Mouse (Mus musculus) C2C12 (cell line): ENCODE results near the gene Gm9508. TPM values are rescaled to one million over a fixed set of nuclear protein-coding genes. Genes with fewer than 3 reads are reported as not detected.

Experiments used
- H3K27me3 ChIP-seq: one replicate; pipeline ENCODE4 v1.6.1; 2011; ENCODE audit not compliant: control insufficient read depth, insufficient read depth, insufficient read length
- H3K36me3 ChIP-seq: one replicate; pipeline ENCODE4 v1.6.1; 2011; ENCODE audit not compliant: control insufficient read depth, insufficient read depth
- H3K4me3 ChIP-seq: one replicate; pipeline ENCODE4 v1.5.1; 2011; ENCODE audit warnings: mild to moderate bottlenecking, control low read depth; ENCODE audit not compliant: poor library complexity, insufficient read depth, severe bottlenecking
- H3K79me2 ChIP-seq: one replicate; pipeline ENCODE4 v1.6.1; 2011; ENCODE audit not compliant: control insufficient read depth, insufficient read depth
- H3K79me3 ChIP-seq: one replicate; pipeline ENCODE4 v1.6.1; 2011; ENCODE audit warnings: low read depth, control low read depth
- H3ac ChIP-seq: one replicate; pipeline ENCODE3; 2011; ENCODE audit warnings: low read depth; ENCODE audit not compliant: control insufficient read depth, insufficient read length
- CEBPB ChIP-seq: IDR thresholded peaks from one replicate; pipeline ENCODE4 v1.6.1; 2011; ENCODE audit warnings: low read depth, mild to moderate bottlenecking, control low read depth, moderate library complexity
- CTCF ChIP-seq: IDR thresholded peaks from one replicate; pipeline ENCODE4 v1.5.1; 2011; ENCODE audit not compliant: control insufficient read depth, insufficient read depth, insufficient read length
- FOSL1 ChIP-seq: IDR thresholded peaks from one replicate; pipeline ENCODE4 v1.8.0; 2011; ENCODE audit warnings: mild to moderate bottlenecking, low read length; ENCODE audit not compliant: poor library complexity, insufficient read depth, severe bottlenecking
- MAX ChIP-seq: IDR thresholded peaks from one replicate; pipeline ENCODE4 v1.6.1; 2011; ENCODE audit warnings: mild to moderate bottlenecking, control low read depth
- MYOD1 ChIP-seq: IDR thresholded peaks from one replicate; pipeline ENCODE4 v1.6.1; 2011; ENCODE audit warnings: low read depth; ENCODE audit not compliant: control insufficient read depth, insufficient read length
- MYOG ChIP-seq: IDR thresholded peaks from one replicate; pipeline ENCODE4 v1.6.1; 2011; ENCODE audit not compliant: control insufficient read depth, insufficient read length; ENCODE audit errors: extremely low read depth
- USF1 ChIP-seq: IDR thresholded peaks from one replicate; pipeline ENCODE4 v1.6.1; 2011; ENCODE audit warnings: low read depth, mild to moderate bottlenecking, control low read depth, moderate library complexity
- polyA plus RNA-seq: library from polyadenylated mRNA; unstranded; fragments of >200 nt; fragmentation: generic; extraction: Trizol; gene quantifications from one replicate; pipeline ENCODE4 v1.2.1, GENCODE M21; 2012; ENCODE audit warnings: missing spikeins

The Gm9508 gene
- polyA plus RNA-seq, 1 experiment: not detected

GRCm38 (mm10) chr10:77677562-77677961 lies 19.5 kb downstream of the Gm9508 start:
- H3K79me3 ChIP-seq: no peaks in the 10 kb centered on the region
- no peak overlapping the region for H3K4me3 ChIP-seq
- no peak for TF ChIP-seq USF1
- TF ChIP-seq MYOD1: no peak
- TF ChIP-seq FOSL1: no peak
- TF ChIP-seq CTCF: no peak
- no peak for TF ChIP-seq MAX
- peaks cover 49% of the 10 kb centered on the region for H3K27me3 ChIP-seq
- no peaks in the 10 kb centered on the region for H3K36me3 ChIP-seq
- H3K79me2 ChIP-seq: no peaks in the 10 kb centered on the region
- H3ac ChIP-seq: no peak overlapping the region

GRCm38 (mm10) chr10:77673765-77674164 lies 23.3 kb downstream of the Gm9508 start:
- no peaks in the 10 kb centered on the region for H3K36me3 ChIP-seq
- no peaks in the 10 kb centered on the region for H3K79me3 ChIP-seq
- TF ChIP-seq CEBPB: no peak
- TF ChIP-seq CTCF: no peak
- no peak for TF ChIP-seq MAX
- TF ChIP-seq FOSL1: no peak
- TF ChIP-seq MYOD1: no peak
- no peak for TF ChIP-seq MYOG
- TF ChIP-seq USF1: no peak
- peaks cover 31% of the 10 kb centered on the region for H3K27me3 ChIP-seq
- no peak overlapping the region for H3ac ChIP-seq
- no peak overlapping the region for H3K4me3 ChIP-seq
- no peaks in the 10 kb centered on the region for H3K79me2 ChIP-seq

DNA sequence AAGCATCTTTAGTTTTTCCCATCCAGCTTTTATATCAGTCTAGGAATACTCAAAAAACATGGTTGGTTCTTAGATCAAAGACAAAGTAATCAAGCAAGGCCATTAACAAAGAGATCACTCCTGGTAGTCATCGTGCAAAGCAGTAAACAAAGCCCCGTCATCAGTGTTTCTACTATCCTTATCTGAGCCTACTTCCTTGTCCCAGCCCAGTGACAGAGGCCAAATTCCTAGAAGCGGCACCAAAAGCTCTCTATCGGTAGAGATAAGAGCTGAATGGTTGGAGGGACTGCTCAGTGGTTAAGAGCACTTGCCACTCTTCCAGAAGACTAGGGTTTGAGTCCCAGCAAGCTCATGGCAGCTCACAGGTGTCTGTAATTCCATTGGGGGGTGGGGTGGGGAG lies 25.5 kb downstream of the Gm9508 start:
- H3K27me3 ChIP-seq: peaks cover 24% of the 10 kb centered on the region
- TF ChIP-seq MYOD1 (no peak), USF1 (no peak), MYOG (no peak), CTCF (no peak), CEBPB (no peak), FOSL1 (no peak), MAX (no peak)
- no peak overlapping the region for H3K4me3 ChIP-seq
- no peaks in the 10 kb centered on the region for H3K79me2 ChIP-seq
- H3ac ChIP-seq: no peak overlapping the region
- no peaks in the 10 kb centered on the region for H3K79me3 ChIP-seq
- H3K36me3 ChIP-seq: no peaks in the 10 kb centered on the region

DNA sequence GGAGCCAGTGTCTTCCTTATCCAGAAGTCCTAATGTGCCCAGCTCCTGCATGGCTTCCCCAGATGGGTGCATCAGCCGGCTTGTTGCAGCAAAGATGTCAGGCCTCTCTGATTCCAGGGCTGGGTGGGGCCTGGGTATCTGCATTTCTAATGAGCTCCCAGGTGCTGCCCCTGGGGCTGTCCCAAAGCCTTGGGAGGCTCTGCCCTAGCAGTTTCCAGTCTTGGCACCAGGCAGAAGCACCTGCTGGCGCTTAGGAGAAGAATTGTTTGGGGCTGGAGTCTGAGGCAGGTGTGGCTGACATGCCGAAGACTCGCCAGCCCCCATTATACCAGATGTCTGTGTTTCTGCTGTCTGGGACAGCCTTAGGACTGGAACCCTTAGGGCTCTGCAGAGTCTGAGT lies 26.3 kb downstream of the Gm9508 start:
- H3K79me3 ChIP-seq: no peaks in the 10 kb centered on the region
- H3K4me3 ChIP-seq: no peak overlapping the region
- no peaks in the 10 kb centered on the region for H3K79me2 ChIP-seq
- no peak for TF ChIP-seq MYOD1
- no peak for TF ChIP-seq USF1
- TF ChIP-seq MYOG: no peak
- TF ChIP-seq FOSL1: no peak
- no peak for TF ChIP-seq CTCF
- TF ChIP-seq MAX: no peak
- TF ChIP-seq CEBPB: no peak
- no peaks in the 10 kb centered on the region for H3K36me3 ChIP-seq
- peaks cover 20% of the 10 kb centered on the region for H3K27me3 ChIP-seq
- H3ac ChIP-seq: no peak overlapping the region

DNA sequence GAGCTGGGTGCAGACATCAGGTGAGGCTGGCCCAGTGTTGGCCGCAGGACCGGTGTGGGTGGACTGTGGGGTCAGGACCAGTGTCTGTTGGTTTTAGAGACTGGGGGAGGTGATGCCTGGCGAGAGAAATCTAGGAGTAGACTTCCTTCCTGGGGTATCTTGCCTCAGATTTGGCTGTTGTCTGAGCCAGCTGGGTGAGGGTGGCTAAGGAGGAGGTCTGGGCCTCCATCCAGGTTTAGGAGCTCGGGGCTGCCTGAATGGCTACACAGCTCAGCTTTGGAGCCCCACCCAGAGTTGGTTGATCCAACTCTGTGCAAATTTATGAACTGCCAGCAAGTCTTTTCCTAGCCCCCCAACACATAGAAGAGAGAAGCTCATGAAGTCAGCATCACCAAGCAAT lies 29.6 kb downstream of the Gm9508 start:
- Histone ChIP-seq H3K79me3 (no peaks in the 10 kb centered on the region), H3ac (no peak overlapping the region), H3K79me2 (no peaks in the 10 kb centered on the region), H3K27me3 (peaks cover 17% of the 10 kb centered on the region), H3K36me3 (no peaks in the 10 kb centered on the region), H3K4me3 (no peak overlapping the region)
- TF ChIP-seq MYOG (no peak), FOSL1 (no peak), MAX (no peak), CTCF (no peak), CEBPB (no peak), MYOD1 (no peak), USF1 (no peak)

- no peak overlapping the region for H3ac ChIP-seq
- no peak overlapping the region for H3K4me3 ChIP-seq
- TF ChIP-seq MAX: no peak
- no peak for TF ChIP-seq MYOG
- no peak for TF ChIP-seq MYOD1
- no peak for TF ChIP-seq CTCF
- TF ChIP-seq FOSL1: no peak
- no peak for TF ChIP-seq USF1
- no peak for TF ChIP-seq CEBPB
- H3K27me3 ChIP-seq: peaks cover 17% of the 10 kb centered on the region
- no peaks in the 10 kb centered on the region for H3K36me3 ChIP-seq
- no peaks in the 10 kb centered on the region for H3K79me3 ChIP-seq
- H3K79me2 ChIP-seq: no peaks in the 10 kb centered on the region
These were observed 30.7 kb downstream of the Gm9508 start for GRCm38 (mm10) chr10:77666342-77666741.
